ENCODE assay signal across 10 mouse cellular contexts in the genomic region with DNA sequence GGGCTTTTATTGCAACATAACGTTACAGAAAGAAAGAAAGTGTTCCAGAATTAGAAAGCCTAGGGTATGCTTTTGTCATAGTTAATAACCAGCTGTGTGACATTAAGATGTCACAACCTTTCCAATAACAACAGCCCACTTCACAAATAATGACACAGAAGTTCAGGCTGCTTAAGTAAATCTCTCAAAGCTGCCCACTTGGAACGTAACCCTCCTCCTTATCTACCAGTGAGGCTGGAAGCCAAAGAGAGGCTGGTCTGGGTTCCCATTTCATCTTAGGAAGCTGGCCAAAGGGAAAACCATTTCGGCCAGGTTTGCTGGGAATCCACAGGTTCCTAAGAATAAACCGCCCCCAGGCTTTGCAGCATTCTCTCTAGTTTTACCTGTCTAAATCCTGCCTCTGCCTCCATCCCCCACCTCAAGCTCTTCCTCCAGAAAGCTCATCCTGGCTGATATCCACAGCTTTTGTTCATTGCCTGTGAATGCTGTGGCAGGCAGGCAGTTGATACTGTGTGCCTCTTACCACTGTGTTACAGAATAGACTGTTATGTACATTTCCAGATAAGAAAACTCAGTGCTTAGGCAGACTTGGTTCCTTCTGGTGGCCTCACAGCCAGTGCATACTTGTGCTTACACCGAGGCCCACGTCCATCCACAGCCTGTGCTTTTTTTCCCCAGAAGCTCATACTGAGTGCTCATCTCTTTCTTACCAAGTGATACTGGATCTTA. TPM values are rescaled to one million over a fixed set of nuclear protein-coding genes. Genes with fewer than 3 reads are reported as not detected.
DNase-seq lines count a peak whose midpoint lies in the region; ATAC-seq and TF ChIP-seq lines count a peak whose summit lies in the region.
"Had no signal": no experiment of that assay in that cellular context is flagged by ENCODE, and none has a peak within 500 bp of the region (broad histone marks: within the 10 kb centered on the region; RNA-seq: fewer than 3 reads in every experiment).

No protein-coding gene starts in this region.

- H3K27ac ChIP-seq in limb, embryonic 12.5 days = no peak overlapping the region
- H3K27ac ChIP-seq in limb, embryonic 10.5 days = no peak overlapping the region
- peak overlapping the region; percentile 17; the same call in 1 of the 2 replicates for H3K27ac ChIP-seq in heart, embryonic 10.5 days
- H3K27ac ChIP-seq in hindbrain, postnatal 0 days = peak overlapping the region; percentile 45; the same call in 1 of the 2 replicates
- H3K27ac ChIP-seq in neural tube, embryonic 15.5 days (replicated peaks) = 0 out of 2 replicates have a peak overlapping the region, but pooled peaks have one; percentile 14
- no peak overlapping the region for H3K27ac ChIP-seq in left cerebral cortex, adult 2 months

- H3K9ac ChIP-seq in limb, embryonic 12.5 days (replicated peaks) = peak overlapping the region; percentile 31
- H3K9ac ChIP-seq in hindbrain, postnatal 0 days (replicated peaks; ENCODE audit: low read length) = 0 out of 2 replicates have a peak overlapping the region, but pooled peaks have one; percentile 17
- no peak overlapping the region for H3K9ac ChIP-seq in neural tube, embryonic 15.5 days (replicated peaks)

- 62% methylated on average over 6 of the region's 6 CpGs for WGBS in limb, embryonic 12.5 days
- WGBS in limb, embryonic 10.5 days = 58% methylated on average over 6 of the region's 6 CpGs
- WGBS in heart, embryonic 10.5 days = 39% methylated on average over 6 of the region's 6 CpGs
- 30% methylated on average over 6 of the region's 6 CpGs for WGBS in hindbrain, postnatal 0 days
- WGBS in neural tube, embryonic 15.5 days = 46% methylated on average over 6 of the region's 6 CpGs

- intact Hi-C loops in left cerebral cortex, adult 2 months (cut with DNase I) = no loop called here

- no peak for ATAC-seq in limb, embryonic 12.5 days (ENCODE audit: insufficient number of reproducible peaks, insufficient read depth, low FRiP score, low TSS enrichment, low read depth)
- ATAC-seq in hindbrain, postnatal 0 days = no peak
- no peak for ATAC-seq in neural tube, embryonic 15.5 days (ENCODE audit: low FRiP score)
- ATAC-seq: intestine, postnatal 0 days had no signal

- H3K36me3 ChIP-seq in limb, embryonic 12.5 days = no peaks in the 10 kb centered on the region; the same call in 1 of the 2 replicates
- 0 out of 2 replicates have a peak, but pooled peaks cover under 1% of the 10 kb centered on the region for H3K36me3 ChIP-seq in limb, embryonic 10.5 days
- no peaks in the 10 kb centered on the region for H3K36me3 ChIP-seq in heart, embryonic 10.5 days
- no peaks in the 10 kb centered on the region; the same call in 1 of the 2 replicates for H3K36me3 ChIP-seq in hindbrain, postnatal 0 days (ENCODE audit: insufficient read depth, low read length)
- no peaks in the 10 kb centered on the region for H3K36me3 ChIP-seq in neural tube, embryonic 15.5 days

- TF ChIP-seq CTCF in hindbrain, postnatal 0 days (IDR thresholded peaks at IDR 0.05; ENCODE audit: low read depth) = no peak
- TF ChIP-seq CTCF in left cerebral cortex, adult 2 months (IDR thresholded peaks at IDR 0.05) = no peak

- no peaks in the 10 kb centered on the region for H3K9me3 ChIP-seq in limb, embryonic 12.5 days
- H3K9me3 ChIP-seq in limb, embryonic 10.5 days (replicated peaks) = no peaks in the 10 kb centered on the region
- H3K9me3 ChIP-seq in heart, embryonic 10.5 days = no peaks in the 10 kb centered on the region
- H3K9me3 ChIP-seq in hindbrain, postnatal 0 days (ENCODE audit: low read length) = no peaks in the 10 kb centered on the region
- H3K9me3 ChIP-seq in neural tube, embryonic 15.5 days (replicated peaks) = no peaks in the 10 kb centered on the region

- no peak for DNase-seq in limb, embryonic 10.5 days (ENCODE audit: low spot score)
- no peak for DNase-seq in heart, embryonic 10.5 days (ENCODE audit: low spot score)
- no peak for DNase-seq in hindbrain, postnatal 0 days (ENCODE audit: low spot score)
- no peak for DNase-seq in retina, embryonic 14.5 days (ENCODE audit: low spot score)
- DNase-seq in ovary, adult 18-20 months (ENCODE audit: low spot score) = no peak
- no peak for DNase-seq in left cerebral cortex, adult 2 months (ENCODE audit: extremely low spot score in 1 of 2, low spot score in 2 of 2)
- DNase-seq: cerebellum, adult 8-10 months had no signal

- H3K4me1 ChIP-seq in limb, embryonic 12.5 days (replicated peaks) = peaks cover 5% of the 10 kb centered on the region
- peaks cover 10% of the 10 kb centered on the region; the same call in 1 of the 2 replicates for H3K4me1 ChIP-seq in limb, embryonic 10.5 days
- peaks cover 39% of the 10 kb centered on the region for H3K4me1 ChIP-seq in heart, embryonic 10.5 days
- H3K4me1 ChIP-seq in hindbrain, postnatal 0 days (ENCODE audit: insufficient read depth, low read length) = peaks cover 7% of the 10 kb centered on the region; the same call in 1 of the 2 replicates
- H3K4me1 ChIP-seq in neural tube, embryonic 15.5 days = peaks cover 26% of the 10 kb centered on the region

- no peak overlapping the region for H3K4me2 ChIP-seq in limb, embryonic 12.5 days
- no peak overlapping the region for H3K4me2 ChIP-seq in hindbrain, postnatal 0 days (ENCODE audit: low read depth, low read length)
- H3K4me2 ChIP-seq in neural tube, embryonic 15.5 days = no peak overlapping the region

- H3K4me3 ChIP-seq in limb, embryonic 12.5 days (replicated peaks) = no peak overlapping the region
- H3K4me3 ChIP-seq in limb, embryonic 10.5 days = no peak overlapping the region
- no peak overlapping the region for H3K4me3 ChIP-seq in heart, embryonic 10.5 days
- no peak overlapping the region for H3K4me3 ChIP-seq in hindbrain, postnatal 0 days (ENCODE audit: low read length)
- H3K4me3 ChIP-seq in neural tube, embryonic 15.5 days (replicated peaks) = no peak overlapping the region
- no peak overlapping the region for H3K4me3 ChIP-seq in left cerebral cortex, adult 2 months

- H3K27me3 ChIP-seq in limb, embryonic 12.5 days = no peaks in the 10 kb centered on the region
- H3K27me3 ChIP-seq in limb, embryonic 10.5 days (ENCODE audit: low read depth, poor library complexity, severe bottlenecking) = no peaks in the 10 kb centered on the region
- H3K27me3 ChIP-seq in heart, embryonic 10.5 days (ENCODE audit: insufficient read depth, poor library complexity, severe bottlenecking) = no peaks in the 10 kb centered on the region
- H3K27me3 ChIP-seq in hindbrain, postnatal 0 days (ENCODE audit: insufficient read depth, low read length) = no peaks in the 10 kb centered on the region
- H3K27me3 ChIP-seq in neural tube, embryonic 15.5 days (replicated peaks) = no peaks in the 10 kb centered on the region

RNA-seq across cellular contexts. Expression of a gene that starts 12.8 kb away (rescaled TPM):
- 44.0 and 48.4 TPM in 2 replicates for polyA plus RNA-seq in limb, embryonic 12.5 days (2016; fragmentation: Nextera tagmentation; extraction: Ambion mirVana)
- polyA plus RNA-seq in limb, embryonic 10.5 days (2016; fragmentation: Nextera tagmentation; extraction: Ambion mirVana) = 55.3 and 62.7 TPM in 2 replicates
- 55.9 and 63.0 TPM in 2 replicates for polyA plus RNA-seq in heart, embryonic 10.5 days (2016; fragmentation: Nextera tagmentation; extraction: Ambion mirVana)
- total RNA-seq in hindbrain, postnatal 0 days (2014; rRNA removed) = 42.8 and 67.4 TPM in 2 replicates
- polyA plus RNA-seq in hindbrain, postnatal 0 days (2015; fragmentation: Nextera tagmentation; extraction: Ambion mirVana) = 36.5 and 36.6 TPM in 2 replicates
- polyA plus RNA-seq in neural tube, embryonic 15.5 days (2015; fragmentation: Nextera tagmentation; extraction: Ambion mirVana) = 39.8 and 42.8 TPM in 2 replicates
- total RNA-seq in left cerebral cortex, adult 2 months (2021) = 10 to 100 TPM; 55.6 to 57.1 TPM

Comparison
In these comparisons a context has a peak if more than half of its experiments do, and no peak if none do; other contexts are left out.
1. H3K27ac ChIP-seq: peak in heart, embryonic 10.5 days (single experiment), hindbrain, postnatal 0 days (single experiment) and neural tube, embryonic 15.5 days (single experiment); none in limb, embryonic 12.5 days (single experiment), limb, embryonic 10.5 days (single experiment) and left cerebral cortex, adult 2 months (single experiment).